Mouse (Mus musculus) NIH3T3 (cell line): ENCODE measurements around the gene Npas2.
A peak's percentile ranks its signal among the peaks of the same experiment; 100 is the strongest.

Experiments
- DNase-seq: peaks from one replicate; pipeline ENCODE4 v3.0.0-alpha.2; 2012; ENCODE audit warnings: low read depth

The Npas2 gene

DNA sequence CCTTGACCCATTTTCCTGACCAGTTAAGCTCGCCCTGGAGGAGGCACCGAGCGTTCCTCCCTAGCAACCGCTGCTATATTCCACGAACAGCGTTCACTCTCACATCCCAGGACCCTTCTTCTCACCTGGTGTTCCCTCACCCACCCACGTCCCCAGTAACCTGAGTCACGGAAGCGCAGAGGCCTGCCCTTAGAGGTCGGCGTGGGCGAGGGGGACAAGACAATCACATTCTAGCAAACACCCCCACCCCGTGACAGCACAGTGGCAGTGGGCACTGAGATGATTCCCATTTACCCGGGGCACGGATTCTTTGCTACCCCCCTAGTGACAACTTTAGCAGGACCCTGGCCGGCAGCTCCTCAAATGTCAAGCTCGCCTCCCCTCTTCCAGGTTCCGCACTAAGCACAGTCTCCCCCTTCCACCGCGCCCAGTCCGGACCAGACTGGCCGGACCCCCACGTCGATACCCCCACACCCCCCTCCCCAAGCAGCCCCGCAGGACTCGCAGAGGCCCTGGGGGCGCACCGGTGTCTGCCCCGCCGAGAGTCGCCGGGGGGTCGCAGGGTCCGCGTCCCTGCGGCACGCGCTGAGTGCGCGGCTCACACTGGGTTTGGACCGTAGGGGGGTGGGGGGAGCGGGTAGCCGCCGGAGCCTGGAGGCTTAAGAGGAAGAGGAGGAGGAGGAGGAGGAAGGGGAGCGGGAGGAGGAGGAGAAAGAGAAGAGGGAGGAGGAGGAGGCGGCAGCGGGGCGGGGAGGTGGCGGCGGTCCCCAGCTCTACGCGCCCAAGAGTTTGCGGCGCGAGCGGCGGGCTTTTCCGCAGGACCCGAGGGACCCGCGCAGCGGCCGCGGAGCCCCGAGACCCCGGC lies at the start of gene Npas2:
TSS of gene Npas2 (plus strand) at position 735 of the 865 bp plus-strand sequence.
- DNase-seq = peak; percentile 6

DNA sequence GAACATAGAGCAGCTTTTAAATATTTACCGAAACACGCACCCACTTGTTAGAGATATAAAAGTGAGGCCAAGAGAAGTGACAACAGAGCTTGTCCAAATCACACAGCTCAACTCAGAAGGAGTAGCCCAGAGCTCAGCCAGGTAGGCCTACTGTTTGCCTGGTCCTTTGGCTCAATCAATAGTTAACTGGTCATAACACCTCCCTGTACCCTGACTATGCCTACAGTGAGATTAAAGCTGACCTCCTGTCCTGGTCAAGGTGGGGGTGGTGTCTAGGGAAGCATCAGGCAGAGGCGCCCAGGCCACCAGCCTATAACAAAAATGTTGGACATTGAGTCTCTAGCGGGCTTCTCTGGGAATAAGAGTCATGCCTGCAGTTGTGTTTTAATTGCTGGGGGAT lies 36.8 kb upstream of the Npas2 start:
- DNase-seq = no peak

DNA sequence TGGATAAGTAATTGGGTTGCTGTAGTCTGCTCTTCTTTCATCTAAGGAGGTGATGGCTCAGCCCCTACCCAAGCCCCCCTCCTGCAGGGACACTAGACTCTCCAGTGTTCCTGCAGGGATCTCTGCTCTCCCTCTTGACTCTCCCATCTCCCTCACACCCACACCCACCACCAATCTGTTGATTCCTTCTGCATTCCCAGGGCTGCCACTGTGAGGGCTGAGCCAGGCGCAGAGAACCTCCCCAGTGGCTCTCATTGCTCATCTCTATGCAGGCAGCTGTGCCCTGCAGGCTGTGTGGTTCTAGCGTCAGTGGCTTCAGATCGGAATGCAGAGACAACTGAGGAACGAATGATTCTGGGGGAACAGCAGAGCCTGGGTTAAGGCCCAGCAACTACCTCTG lies 33.4 kb upstream of the Npas2 start:
- no peak for DNase-seq

DNA sequence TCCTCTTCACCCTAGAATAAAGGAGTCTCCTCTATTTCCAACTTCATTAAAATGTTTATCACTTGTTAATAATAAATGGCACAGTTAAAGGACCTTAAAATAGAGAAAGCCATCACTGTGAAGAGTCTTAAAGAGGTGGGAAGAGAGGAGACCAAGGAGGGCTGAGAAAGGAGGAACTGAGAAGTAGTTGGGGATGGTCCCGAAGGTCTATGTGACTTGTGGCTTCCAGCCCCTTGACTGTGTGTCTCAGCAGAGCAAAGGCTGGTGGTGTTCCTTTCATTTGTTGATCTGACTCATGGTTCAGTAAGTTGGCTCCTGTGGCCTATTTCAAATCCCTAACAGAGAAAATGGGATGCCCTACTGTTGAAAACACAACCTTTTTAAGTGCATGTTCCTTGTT lies 30.5 kb upstream of the Npas2 start:
- DNase-seq = no peak

- DNase-seq = no peak
Measured at GRCm38 (mm10) chr1:39176690-39177089, 16.8 kb upstream of the Npas2 start.

DNA sequence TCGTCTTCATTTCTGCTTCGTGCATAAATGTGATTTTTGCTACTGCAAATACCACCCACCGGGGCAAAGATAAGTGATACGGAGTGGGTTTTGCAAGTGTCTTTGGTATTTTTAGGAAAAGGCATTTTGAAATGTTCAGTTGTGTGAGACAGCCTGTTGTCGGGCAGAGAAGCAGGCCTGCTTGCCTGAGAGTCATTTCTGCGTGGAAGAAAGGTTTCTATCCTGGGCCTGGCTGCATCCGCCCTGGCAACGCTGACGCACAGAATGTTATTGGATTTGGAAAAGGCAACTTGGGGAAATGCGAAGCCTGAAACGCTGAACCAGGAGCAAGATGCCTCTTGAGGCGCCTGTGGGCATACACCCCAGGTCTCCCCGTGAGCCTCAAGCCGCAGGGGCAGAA lies 16.3 kb upstream of the Npas2 start:
- no peak for DNase-seq

GRCm38 (mm10) chr1:39179806-39180205 lies 13.7 kb upstream of the Npas2 start:
- no peak for DNase-seq

DNA sequence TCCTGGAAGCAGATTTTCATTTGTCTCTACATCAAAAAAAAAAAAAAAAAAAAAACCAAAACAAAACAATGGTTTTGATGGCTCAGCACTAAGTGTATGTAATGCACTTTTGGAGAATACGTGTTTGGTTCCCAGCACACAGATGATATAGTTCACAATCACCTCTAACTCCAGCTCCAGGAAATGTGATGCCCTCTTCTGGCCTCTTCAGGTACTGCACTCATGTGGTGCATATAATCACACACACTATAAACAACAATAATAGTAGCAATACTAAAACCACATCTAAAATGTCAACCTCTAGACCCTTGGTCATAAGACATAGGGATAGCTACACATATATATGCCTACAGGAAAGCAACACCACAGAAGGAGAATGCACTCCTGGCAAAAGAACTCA lies 13.0 kb upstream of the Npas2 start:
- no peak for DNase-seq

- DNase-seq = no peak
Measured at GRCm38 (mm10) chr1:39181901-39182300, 11.6 kb upstream of the Npas2 start.

DNA sequence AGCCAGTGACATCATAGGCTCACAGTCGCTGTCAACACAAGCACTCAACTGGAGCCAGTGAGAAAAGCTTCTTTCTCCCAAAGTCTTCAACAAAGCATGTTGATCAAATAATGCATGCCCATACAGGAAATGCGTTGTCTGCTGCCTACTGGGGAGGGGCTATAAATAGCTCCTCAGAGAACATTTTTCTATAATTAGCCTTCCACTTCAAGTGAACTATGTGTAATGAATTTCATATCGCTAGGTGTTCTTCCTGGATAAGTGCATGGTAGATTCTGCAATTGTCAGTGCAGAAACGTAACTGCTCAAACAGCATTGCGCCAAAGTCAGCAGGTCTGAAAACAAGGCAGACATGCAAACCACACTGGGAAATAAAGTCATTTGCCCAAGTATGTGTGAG lies 7.7 kb upstream of the Npas2 start:
- no peak for DNase-seq

- DNase-seq = no peak
Measured at GRCm38 (mm10) chr1:39186711-39187437, 6.7 kb upstream of the Npas2 start.

DNA sequence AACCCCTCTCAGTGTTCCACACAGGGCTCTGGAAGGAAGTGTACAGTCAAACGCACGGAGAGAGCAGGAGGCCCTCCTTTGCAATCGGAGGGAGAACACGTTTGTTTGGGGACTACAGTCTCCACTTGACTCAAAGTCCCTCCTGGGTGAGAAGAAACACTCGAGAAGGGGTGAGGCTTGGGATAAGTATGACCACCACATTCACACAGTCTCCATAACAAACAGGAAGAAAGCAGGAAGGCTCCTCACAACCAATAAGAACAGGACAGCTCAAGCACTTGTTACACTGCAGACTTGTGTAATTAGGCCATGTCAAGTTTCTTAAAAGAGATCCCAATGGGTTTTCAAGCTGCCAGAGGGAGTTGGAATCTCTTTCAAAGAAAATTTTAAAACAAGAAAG lies 2.4 kb upstream of the Npas2 start:
- no peak for DNase-seq

- DNase-seq = peak; percentile 57
Measured at GRCm38 (mm10) chr1:39192460-39192996, 1.0 kb upstream of the Npas2 start.

DNA sequence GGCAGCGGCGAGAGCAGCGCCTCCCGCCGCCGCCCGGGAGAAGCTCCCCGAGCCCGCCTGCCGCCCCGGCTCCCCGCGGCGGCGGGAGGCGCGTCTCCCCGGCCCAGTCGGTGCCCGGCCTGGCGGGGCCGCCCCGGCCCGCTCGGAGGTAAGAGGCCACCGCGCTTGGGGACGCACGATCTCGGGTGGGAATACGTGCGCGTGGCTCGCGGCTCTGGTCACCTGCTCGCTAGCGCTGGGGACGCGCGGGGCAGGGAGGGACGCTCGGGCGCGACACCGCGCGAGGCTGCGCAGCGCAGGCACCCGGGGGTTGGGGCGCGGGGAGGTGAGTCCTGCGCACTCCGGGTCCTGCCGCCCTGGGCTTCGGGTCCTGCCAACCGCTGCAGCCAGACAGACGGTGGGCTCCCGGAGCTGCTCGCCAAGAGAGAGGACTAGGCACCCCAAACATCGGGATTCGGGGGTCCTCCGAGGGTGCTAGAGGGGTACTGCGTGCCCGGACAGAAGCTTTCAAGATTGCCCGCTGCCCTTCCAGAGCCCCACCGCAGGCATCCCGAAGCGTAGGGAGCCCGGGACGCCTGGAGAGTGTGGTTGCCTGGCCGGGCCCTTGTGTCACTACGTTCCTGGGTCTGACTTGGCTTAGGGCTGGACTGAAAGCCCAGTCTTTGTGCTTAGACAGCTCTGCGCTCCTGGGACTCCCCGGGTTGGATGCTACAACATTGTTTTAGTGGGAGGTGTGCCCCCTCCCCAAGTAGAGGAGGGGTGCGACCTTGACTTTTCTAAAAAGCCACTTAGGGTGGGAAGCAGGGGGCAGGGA lies 538 bp downstream of the Npas2 start:
- DNase-seq = peak; percentile 30

DNA sequence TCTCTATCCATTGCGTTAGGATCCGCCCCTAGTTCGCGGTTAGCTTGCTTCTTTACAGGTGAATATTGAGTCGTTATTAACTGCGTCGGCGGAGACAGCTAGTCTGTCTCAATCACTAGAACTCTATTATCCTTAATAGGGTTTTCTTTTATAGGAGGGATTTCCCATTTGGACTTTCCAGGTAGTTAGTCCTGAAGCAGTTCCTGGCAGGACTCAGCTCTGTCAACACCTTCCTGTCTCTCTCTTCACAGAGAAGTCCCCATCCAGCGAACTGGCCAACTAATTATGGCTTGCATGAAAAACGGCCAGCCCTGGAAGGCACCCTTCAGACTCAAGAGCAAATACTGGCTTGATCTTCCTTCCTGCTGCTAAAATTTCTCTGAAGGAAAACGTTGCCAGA lies 1.4 kb downstream of the Npas2 start:
- no peak for DNase-seq

- DNase-seq = peak; percentile 40
Measured at GRCm38 (mm10) chr1:39196126-39196525, 2.6 kb downstream of the Npas2 start.

GRCm38 (mm10) chr1:39196676-39197375 lies 3.3 kb downstream of the Npas2 start:
- peak; percentile 81 for DNase-seq

- no peak for DNase-seq
Measured at GRCm38 (mm10) chr1:39205021-39205420, 11.5 kb downstream of the Npas2 start.

DNA sequence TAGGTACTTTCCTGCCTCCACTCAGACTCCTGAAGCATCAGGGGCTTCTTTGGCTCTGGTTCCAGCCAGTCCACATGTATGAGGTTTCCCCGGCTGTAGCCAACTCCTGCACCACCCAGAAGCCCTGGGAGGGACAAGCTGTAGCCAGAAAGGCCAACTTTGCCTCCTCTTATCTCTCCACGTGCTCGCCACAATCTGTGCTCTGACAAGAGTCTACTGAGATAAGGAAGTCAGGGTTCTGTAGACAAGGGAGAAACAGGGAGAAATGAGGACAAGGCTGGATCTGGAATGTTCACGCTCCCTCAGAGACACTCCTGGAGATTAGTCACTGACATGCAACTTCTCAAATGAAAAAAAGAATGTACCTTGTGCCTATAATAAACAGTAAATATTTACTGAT lies 12.2 kb downstream of the Npas2 start:
- no peak for DNase-seq

- peak; percentile 35 for DNase-seq
Measured at GRCm38 (mm10) chr1:39206942-39207341, 13.4 kb downstream of the Npas2 start.

DNA sequence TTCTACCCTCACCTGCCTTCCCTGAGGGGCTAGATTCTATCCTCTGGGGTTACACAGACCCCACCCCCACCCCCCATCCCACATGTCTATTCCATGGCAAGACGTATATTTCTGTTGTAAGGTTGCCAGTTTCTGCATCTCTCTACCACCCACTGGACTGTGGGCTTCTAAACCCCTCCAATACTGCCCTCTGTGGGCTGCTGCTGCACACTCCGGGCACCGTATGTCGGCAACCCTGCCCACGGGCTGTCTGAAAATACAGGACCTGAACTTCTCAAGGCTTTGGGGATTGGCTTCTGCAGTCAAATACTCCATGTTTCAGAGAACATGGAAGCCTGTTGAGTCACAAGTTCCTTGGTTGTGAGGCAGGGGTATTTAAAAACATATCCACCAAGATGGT lies 17.4 kb downstream of the Npas2 start:
- no peak for DNase-seq

DNA sequence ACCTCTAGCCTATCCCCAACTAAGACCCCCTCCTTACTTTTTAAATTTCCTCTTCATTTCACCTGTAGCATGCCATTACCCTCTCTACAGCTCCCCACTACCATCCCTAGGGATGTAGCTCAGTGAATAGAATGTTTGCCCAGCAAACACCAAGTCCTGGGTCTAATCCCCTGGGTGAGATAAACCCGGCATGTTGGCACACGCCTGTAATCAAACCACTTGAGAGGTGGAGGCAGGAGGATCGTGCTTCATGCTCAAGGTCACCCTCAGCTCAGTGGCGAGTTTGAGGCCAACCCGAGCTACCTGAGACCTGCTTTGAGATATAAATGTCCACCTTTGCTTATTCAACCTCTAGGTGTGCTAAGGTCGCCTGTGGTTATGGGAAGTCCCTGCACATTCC lies 19.5 kb downstream of the Npas2 start:
- no peak for DNase-seq
